Mouse (Mus musculus) testis, adult 2 months (tissue): Measurements from ENCODE around the gene Twnk.

Experiments
- CTCF ChIP-seq: fragments of 200-500 bp; IDR thresholded peaks from 2 replicates; pipeline ENCODE4 v1.5.1; 2012; ENCODE audit warnings: low read depth, mild to moderate bottlenecking, inconsistent platforms, low read length, moderate library complexity; ENCODE audit not compliant: control insufficient read depth, insufficient read depth, insufficient replicate concordance
- POLR2A ChIP-seq: fragments of 200-500 bp; IDR thresholded peaks from 2 replicates; pipeline ENCODE4 v1.6.1; 2012; ENCODE audit warnings: low read depth, mild to moderate bottlenecking, inconsistent platforms, low read length, moderate library complexity; ENCODE audit not compliant: control insufficient read depth

DNA sequence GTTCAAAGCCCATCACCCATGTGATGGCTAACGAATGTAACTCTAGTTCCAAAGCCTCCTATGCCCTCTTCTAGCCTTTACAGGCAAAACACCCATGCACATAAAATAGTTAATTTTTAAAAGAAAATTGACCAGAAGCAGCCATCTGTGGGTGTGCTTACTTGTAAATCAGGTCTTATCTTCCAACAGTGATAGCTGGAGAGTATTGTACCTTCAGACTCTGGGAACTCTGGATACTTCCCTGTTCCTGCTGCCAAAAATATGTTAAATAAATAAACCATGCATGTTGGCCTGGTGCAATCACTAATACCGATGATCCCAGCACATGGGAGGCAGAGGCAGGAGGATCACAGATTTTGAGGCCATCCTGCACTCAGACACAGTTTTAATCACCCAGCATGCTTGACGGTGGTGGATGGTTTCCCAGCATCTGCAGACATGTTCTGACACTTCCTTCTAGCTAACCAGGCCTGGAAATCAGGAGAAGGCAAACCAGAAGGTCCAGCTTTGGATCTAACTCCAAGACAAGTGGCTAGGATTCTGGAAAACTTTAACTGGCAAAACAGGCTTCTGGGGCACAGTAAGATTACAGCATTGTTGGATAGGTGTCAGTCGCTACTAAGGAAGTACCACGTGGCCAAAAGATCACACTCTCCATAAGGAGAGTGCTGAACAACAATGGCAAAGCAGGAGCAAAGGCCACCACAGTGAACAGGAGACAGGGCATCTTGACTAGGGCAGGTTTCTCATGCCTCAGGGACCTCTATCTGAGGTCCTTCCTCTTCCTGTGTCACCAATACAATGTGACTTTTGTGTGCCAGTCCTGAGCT, 20.1 kb upstream of the Twnk start:
- TF ChIP-seq CTCF: no peak
- TF ChIP-seq POLR2A: no peak
